Mouse (Mus musculus): ENCODE results near the gene Dmp1.

The Dmp1 gene

GRCm38 (mm10) chr5:104261908-104262461 is 59.6 kb downstream of the Dmp1 start:
- no peak for DNase-seq (ENCODE audit: low read depth, low spot score)

- no peak for DNase-seq (ENCODE audit: low read depth, low spot score)
Measured at GRCm38 (mm10) chr5:104263014-104263776, 60.8 kb downstream of the Dmp1 start.
